Mouse (Mus musculus) yolk sac, embryonic 10.5 days (tissue): ENCODE data around the gene A830018L16Rik.
"Not testable (repeated sequence)": the region's sequence is repeated elsewhere in the genome, so short reads cannot be mapped to it uniquely, and the experiment has no call there.

Experiments used
- DNase-seq: peaks from one replicate; pipeline ENCODE4 v3.0.0-alpha.2; 2017; ENCODE audit warnings: low spot score

A830018L16Rik gene

GRCm38 (mm10) chr1:11413894-11414556, at the start of gene A830018L16Rik:
Gene A830018L16Rik (plus strand): TSS chr1:11414105.
- peak; percentile 71 for DNase-seq

GRCm38 (mm10) chr1:11385846-11386245, 28.1 kb upstream of the A830018L16Rik start:
- no peak for DNase-seq

- no peak for DNase-seq
Observed at GRCm38 (mm10) chr1:11395408-11395807, 18.5 kb upstream of the A830018L16Rik start.

GRCm38 (mm10) chr1:11395996-11396736, 17.7 kb upstream of the A830018L16Rik start:
- no peak for DNase-seq

GRCm38 (mm10) chr1:11401159-11401558, 12.7 kb upstream of the A830018L16Rik start:
- DNase-seq: no peak

- DNase-seq: no peak
Observed at GRCm38 (mm10) chr1:11405527-11405926, 8.4 kb upstream of the A830018L16Rik start.

GRCm38 (mm10) chr1:11406026-11406425, 7.9 kb upstream of the A830018L16Rik start:
- no peak for DNase-seq

GRCm38 (mm10) chr1:11414560-11414959, 655 bp downstream of the A830018L16Rik start:
- no peak for DNase-seq

GRCm38 (mm10) chr1:11427310-11427709, 13.4 kb downstream of the A830018L16Rik start:
- no peak for DNase-seq

- no peak for DNase-seq
Observed at GRCm38 (mm10) chr1:11458353-11458752, 44.4 kb downstream of the A830018L16Rik start.

GRCm38 (mm10) chr1:11466325-11466724, 52.4 kb downstream of the A830018L16Rik start:
- DNase-seq: no peak

- DNase-seq: no peak
Observed at GRCm38 (mm10) chr1:11467065-11467643, 53.2 kb downstream of the A830018L16Rik start.

GRCm38 (mm10) chr1:11492936-11493335, 79.0 kb downstream of the A830018L16Rik start:
- no peak for DNase-seq

GRCm38 (mm10) chr1:11501556-11501955, 87.7 kb downstream of the A830018L16Rik start:
- DNase-seq: no peak

- not testable (repeated sequence) for DNase-seq
Observed at GRCm38 (mm10) chr1:11549810-11550209, 135.9 kb downstream of the A830018L16Rik start.

GRCm38 (mm10) chr1:11565309-11565708, 151.4 kb downstream of the A830018L16Rik start:
- no peak for DNase-seq

GRCm38 (mm10) chr1:11566730-11567129, 152.8 kb downstream of the A830018L16Rik start:
- DNase-seq: no peak

- no peak for DNase-seq
Observed at GRCm38 (mm10) chr1:11567300-11567885, 153.5 kb downstream of the A830018L16Rik start.

- DNase-seq: no peak
Observed at GRCm38 (mm10) chr1:11570274-11570673, 156.4 kb downstream of the A830018L16Rik start.

GRCm38 (mm10) chr1:11573462-11573861, 159.6 kb downstream of the A830018L16Rik start:
- no peak for DNase-seq

GRCm38 (mm10) chr1:11580026-11580425, 166.1 kb downstream of the A830018L16Rik start:
- no peak for DNase-seq

- DNase-seq: no peak
Observed at GRCm38 (mm10) chr1:11588305-11588704, 174.4 kb downstream of the A830018L16Rik start.

- DNase-seq: no peak
Observed at GRCm38 (mm10) chr1:11650137-11650536, 236.2 kb downstream of the A830018L16Rik start.
